Mouse (Mus musculus) small intestine, adult 2 months (tissue): ENCODE data around the gene BC055324. TPM values are rescaled to one million over a fixed set of nuclear protein-coding genes. Genes with fewer than 3 reads are reported as not detected.

ENCODE experiments used
- H3K27ac ChIP-seq: fragments of 200-500 bp; 2 replicates; pipeline ENCODE4 v1.5.1; 2012; ENCODE audit warnings: low read depth, low read length, control low read depth, inconsistent platforms; ENCODE audit not compliant: insufficient read depth
- H3K27me3 ChIP-seq: fragments of 200-500 bp; 2 replicates; pipeline ENCODE4 v1.6.1; 2012; ENCODE audit warnings: mild to moderate bottlenecking, moderate library complexity, low read length, inconsistent platforms; ENCODE audit not compliant: control insufficient read depth, insufficient read depth
- H3K36me3 ChIP-seq: fragments of 200-500 bp; 2 replicates; pipeline ENCODE4 v1.6.1; 2012; ENCODE audit warnings: mild to moderate bottlenecking, low read length, control low read depth, inconsistent platforms; ENCODE audit not compliant: control insufficient read depth, insufficient read depth
- H3K4me1 ChIP-seq: fragments of 200-500 bp; 2 replicates; pipeline ENCODE4 v1.6.1; 2012; ENCODE audit warnings: low read length, inconsistent platforms, mixed read lengths; ENCODE audit not compliant: control insufficient read depth, insufficient read depth, insufficient read length
- H3K4me3 ChIP-seq: fragments of 200-500 bp; 2 replicates; pipeline ENCODE4 v1.5.1; 2012; ENCODE audit warnings: low read depth, mild to moderate bottlenecking, control low read depth, inconsistent platforms, low read length, moderate library complexity
- CTCF ChIP-seq: fragments of 200-500 bp; IDR thresholded peaks from 2 replicates; pipeline ENCODE4 v1.5.1; 2012; ENCODE audit warnings: low read depth, mild to moderate bottlenecking, control low read depth, inconsistent platforms, low read length, moderate library complexity, mixed read lengths; ENCODE audit not compliant: insufficient replicate concordance, insufficient read length; ENCODE audit errors: extremely low read depth
- POLR2A ChIP-seq: fragments of 200-500 bp; IDR thresholded peaks from 2 replicates; pipeline ENCODE4 v1.6.1; 2012; ENCODE audit warnings: low read depth, mild to moderate bottlenecking, control low read depth, inconsistent platforms, low read length, moderate library complexity
- WGBS: fragments of 180-500 bp; shearing (Covaris S2); methylation state at CpG from one replicate; pipeline ENCODE4 v1.1.7; 2018; 5-methylcytosine and 5-hydroxymethylcytosine counted together
- polyA plus RNA-seq: library from polyadenylated mRNA; depleted of rRNA; stranded (reverse); fragments of >200 nt; gene quantifications from 2 replicates; pipeline ENCODE4 v1.2.3, GENCODE M21; 2012; rRNA removed

The BC055324 gene
- polyA plus RNA-seq, 1 experiment = 0.44 TPM

DNA sequence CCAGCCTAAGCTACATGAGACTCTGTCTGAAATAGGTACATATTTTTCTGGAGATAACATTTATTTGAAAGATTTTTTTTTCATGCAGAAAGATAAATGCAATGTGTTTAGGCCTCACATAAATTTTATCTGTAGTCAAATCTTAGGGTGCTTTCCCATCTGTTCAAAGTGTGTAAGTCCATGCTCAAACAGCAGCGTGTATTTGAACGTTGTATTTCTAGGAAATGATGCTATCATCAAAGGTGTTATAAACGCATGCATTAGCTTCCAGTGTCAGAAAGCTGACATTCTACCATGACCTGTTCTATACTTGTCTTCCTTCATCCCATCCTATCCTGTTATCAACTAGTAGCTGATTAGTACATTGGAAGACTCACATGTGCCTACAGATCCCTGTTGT lies 91.2 kb downstream of the BC055324 start:
- H3K27me3 ChIP-seq = no peaks in the 10 kb centered on the region
- no peaks in the 10 kb centered on the region for H3K4me1 ChIP-seq
- H3K27ac ChIP-seq = no peak overlapping the region
- H3K36me3 ChIP-seq = no peaks in the 10 kb centered on the region
- TF ChIP-seq CTCF (no peak), POLR2A (no peak)
- H3K4me3 ChIP-seq = no peak overlapping the region
- 77% methylated on average over 3 of the region's 3 CpGs for WGBS

DNA sequence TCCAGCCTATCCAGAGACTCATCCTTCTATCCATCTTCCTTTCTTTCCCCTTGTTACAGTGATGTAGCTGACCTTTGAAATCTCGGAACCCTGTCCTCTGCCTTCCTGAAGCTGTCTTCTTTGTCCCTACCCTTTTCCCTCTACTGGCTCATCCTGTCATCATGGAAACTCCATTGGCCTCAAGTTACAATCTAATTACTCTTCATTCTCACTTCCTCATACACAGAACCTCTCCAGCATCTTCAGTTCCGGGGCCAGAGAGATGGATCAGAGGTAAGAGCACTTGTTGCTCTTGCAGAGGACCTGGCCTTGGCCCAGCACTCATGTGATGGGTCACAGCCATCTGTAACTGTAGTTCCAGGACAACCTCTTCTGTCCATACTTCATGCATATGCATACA lies 94.4 kb downstream of the BC055324 start:
- TF ChIP-seq CTCF = no peak
- no peak for TF ChIP-seq POLR2A
- H3K4me3 ChIP-seq = no peak overlapping the region
- WGBS = 78% methylated on average over 2 of the region's 2 CpGs

DNA sequence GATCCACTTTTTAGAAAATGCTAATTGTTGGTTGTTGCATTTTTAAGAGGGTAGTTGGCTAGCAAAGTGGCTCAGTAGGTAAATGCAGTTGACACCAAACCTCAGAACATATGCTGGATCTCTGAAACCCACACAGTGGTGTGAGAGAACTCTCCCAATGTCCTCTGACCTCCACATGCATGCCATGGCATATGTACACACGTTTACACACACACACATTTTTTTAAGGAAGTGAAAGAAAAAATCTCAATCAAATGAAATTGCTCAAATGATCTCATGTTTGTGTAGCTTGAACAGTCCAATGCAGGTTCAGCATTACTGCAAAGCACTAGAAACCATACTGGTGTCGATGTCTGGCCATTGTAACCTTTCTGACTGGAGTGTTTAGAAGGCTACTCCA lies 95.0 kb downstream of the BC055324 start:
- Histone ChIP-seq H3K36me3 (no peaks in the 10 kb centered on the region), H3K27ac (no peak overlapping the region), H3K4me3 (no peak overlapping the region), H3K27me3 (no peaks in the 10 kb centered on the region), H3K4me1 (no peaks in the 10 kb centered on the region)
- WGBS = 79% methylated on average over 2 of the region's 2 CpGs
- TF ChIP-seq CTCF = no peak

More for the DNA sequence above, 94.4 kb downstream of the BC055324 start:
- H3K36me3 ChIP-seq = no peaks in the 10 kb centered on the region
- H3K4me1 ChIP-seq = no peaks in the 10 kb centered on the region
- no peaks in the 10 kb centered on the region for H3K27me3 ChIP-seq
- H3K27ac ChIP-seq = no peak overlapping the region

DNA sequence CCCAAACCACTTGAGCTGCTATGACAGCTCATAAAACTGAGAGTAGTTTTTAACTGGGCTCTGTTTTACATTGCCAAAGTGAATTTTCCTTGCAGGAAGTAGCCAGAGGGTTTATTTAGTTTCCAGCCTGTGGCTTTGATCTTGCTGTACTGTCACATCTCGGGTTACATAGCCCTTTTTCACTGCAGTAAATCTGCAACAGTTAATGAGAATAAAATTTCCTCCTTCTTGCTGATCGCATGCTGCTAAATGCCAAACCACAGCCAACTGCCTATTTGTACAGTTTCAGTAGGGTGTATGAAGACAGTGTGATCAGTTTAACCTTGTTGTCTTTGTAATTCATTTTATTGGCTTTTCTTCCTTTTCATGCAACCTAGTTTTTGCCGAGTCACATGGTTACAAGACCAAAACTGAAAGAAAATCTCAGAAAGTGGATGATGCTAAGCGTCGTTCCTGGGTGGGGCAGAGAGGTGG lies 96.3 kb downstream of the BC055324 start:
- no peak overlapping the region for H3K4me3 ChIP-seq
- H3K36me3 ChIP-seq = no peaks in the 10 kb centered on the region
- H3K4me1 ChIP-seq = no peaks in the 10 kb centered on the region
- no peak overlapping the region for H3K27ac ChIP-seq
- TF ChIP-seq CTCF = no peak
- TF ChIP-seq POLR2A = no peak
- 51% methylated on average over 5 of the region's 5 CpGs for WGBS
- no peaks in the 10 kb centered on the region for H3K27me3 ChIP-seq

Other genes with a start within 250 kb of the BC055324 start
- gene Kifap3, start 215.2 kb downstream of the BC055324 start, polyA plus RNA-seq = 0.34 and 0.49 TPM in 2 replicates
- 3.6 and 4.6 TPM in 2 replicates for gene Scyl3, start 65.7 kb downstream of the BC055324 start, polyA plus RNA-seq
- 0.06 and 0.08 TPM in 2 replicates for gene Mettl18, start 93 bp upstream of the BC055324 start, polyA plus RNA-seq
- gene Sele, start 53.4 kb upstream of the BC055324 start, polyA plus RNA-seq = 0.08 TPM in 1 of 2 replicates, not detected in the other
- 0.70 and 0.75 TPM in 2 replicates for gene Sell, start 67.2 kb upstream of the BC055324 start, polyA plus RNA-seq
- 0.63 and 1.0 TPM in 2 replicates for gene Selp, start 120.5 kb upstream of the BC055324 start, polyA plus RNA-seq
- 0.23 and 1.2 TPM in 2 replicates for gene F5, start 157.0 kb upstream of the BC055324 start, polyA plus RNA-seq